Mouse (Mus musculus) monocyte, adult 5-6 weeks (primary cell): ENCODE data around the gene Slc31a1. TPM values are rescaled to one million over a fixed set of nuclear protein-coding genes. Genes with fewer than 3 reads are reported as not detected.

Experiments
- ATAC-seq: fragments of 153-309, 156-312 bp; replicated peaks from 2 replicates; pipeline ENCODE4 v1.8.0; 2017; ENCODE audit warnings: mild to moderate bottlenecking; ENCODE audit not compliant: low TSS enrichment, insufficient number of reproducible peaks, severe bottlenecking, poor library complexity, low FRiP score
- total RNA-seq: library from RNA; stranded (forward); fragments of 200-1000, 200-491, 200-594 nt; gene quantifications from 3 replicates; pipeline ENCODE4 v1.2.3, GENCODE M21; 2017

Gene Slc31a1
- 10.2 to 14.9 TPM (median 13.8 TPM) in 3 replicates for total RNA-seq

GRCm38 (mm10) chr4:62360088-62360804 is at the start of gene Slc31a1, which contains the start of gene Fkbp15:
TSS of gene Slc31a1 (plus strand) at chr4:62360727.
TSS of gene Fkbp15 (minus strand) at chr4:62360548.
- peak; percentile 99 for ATAC-seq

- no peak for ATAC-seq
Measured at GRCm38 (mm10) chr4:62312821-62313220, 47.7 kb upstream of the Slc31a1 start.

DNA sequence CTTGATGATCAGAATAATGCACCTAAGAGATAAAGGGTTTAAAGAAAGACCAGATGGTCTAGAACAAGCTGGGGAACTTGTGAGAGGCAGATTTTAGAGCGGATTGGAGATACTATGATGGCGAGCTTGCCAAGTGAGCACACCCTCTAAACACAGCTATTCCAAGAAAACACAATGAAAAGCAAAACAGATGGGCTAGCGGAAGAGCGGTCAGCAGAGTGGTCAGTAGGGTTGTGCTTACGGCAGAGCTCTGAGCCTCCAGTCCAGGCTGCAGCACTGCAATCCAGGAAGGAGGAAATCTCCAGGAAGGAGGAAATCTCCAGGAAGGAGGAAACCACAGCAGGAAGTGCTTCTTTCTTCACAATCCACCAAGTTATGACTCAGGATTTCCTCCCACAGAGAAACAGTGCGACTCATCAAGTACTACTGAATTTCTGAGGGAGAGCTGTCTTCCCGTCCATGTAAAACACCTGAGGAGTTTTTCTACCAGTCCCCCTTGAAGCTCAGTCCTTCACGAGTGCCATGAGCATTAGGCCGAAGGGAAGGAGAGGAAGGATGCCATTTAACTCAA is 46.8 kb upstream of the Slc31a1 start:
- ATAC-seq = no peak

DNA sequence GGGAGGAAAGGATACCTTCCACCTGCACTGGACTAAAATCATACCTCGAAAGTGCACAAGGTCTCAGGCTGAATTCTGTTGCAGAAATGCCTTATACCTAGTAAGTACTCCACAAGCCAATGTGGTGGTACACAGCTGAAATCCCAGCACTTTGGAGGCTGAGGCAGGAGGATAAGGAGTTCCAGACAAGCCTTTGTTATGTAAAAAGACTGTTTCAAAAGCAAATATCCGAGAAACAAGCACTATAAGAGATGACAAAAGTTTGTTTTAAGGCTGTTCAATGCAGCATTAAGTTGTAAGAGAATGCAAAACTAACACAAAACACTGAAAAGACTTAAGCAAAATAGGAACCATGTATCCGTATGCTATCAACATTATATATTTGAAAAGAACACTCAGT is 46.0 kb upstream of the Slc31a1 start:
- ATAC-seq = no peak

- ATAC-seq = no peak
Measured at GRCm38 (mm10) chr4:62316456-62316855, 44.1 kb upstream of the Slc31a1 start.

DNA sequence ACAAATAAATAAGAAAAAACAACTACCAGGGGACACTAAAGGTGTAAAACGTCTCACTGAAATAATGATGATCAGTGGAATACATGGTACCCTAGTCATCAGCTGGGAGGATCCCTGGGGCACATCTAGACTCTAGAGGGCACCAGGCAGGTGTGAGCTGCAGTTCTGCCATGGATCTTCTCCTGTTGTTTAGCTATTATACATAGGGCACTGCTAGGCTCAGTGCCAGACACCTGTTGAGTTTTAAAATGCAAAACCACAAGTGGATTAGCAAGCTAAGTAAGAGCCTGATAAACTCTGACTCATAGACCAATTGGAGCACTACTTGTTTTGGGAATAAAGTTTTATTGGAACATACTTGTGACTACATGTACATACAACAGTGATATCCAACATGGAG is 42.2 kb upstream of the Slc31a1 start:
- no peak for ATAC-seq

DNA sequence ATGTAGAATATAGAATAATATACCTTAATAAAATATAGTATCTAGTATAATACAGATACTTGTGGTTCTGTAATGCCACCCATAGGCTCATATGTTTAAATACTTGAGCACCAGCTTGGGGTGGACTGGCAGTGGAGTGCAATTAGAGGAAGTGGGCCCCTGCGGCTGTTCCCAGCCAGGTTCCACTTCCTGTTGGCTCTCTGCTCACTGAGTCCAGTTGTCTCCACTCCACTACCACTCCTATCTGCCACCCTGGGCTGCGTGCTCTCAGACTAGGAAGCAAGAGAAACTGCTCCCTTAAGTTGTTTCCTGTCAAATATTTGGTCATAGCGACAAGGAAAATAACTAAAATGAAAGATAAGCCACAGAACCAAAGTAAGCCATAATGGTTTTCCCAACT is 37.8 kb upstream of the Slc31a1 start:
- peak; percentile 94 for ATAC-seq

DNA sequence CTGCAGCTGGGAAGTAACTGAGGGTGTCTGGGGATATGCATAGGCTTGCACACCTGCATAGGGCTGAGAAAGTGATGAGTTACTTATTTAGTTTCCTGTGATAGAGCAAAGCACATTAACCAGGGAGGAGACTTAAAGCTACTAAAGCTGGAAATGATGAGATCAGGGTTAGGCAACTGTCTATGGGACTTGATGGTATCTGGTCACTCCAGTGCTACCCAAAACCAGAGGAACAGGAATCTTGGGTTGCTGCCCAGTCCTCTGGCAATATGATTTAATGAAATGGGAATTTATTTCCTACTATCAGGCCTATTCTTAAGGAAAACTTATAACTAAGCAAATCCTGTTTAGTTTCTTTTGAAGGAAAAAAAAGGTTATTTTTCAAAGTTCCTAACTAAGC is 34.4 kb upstream of the Slc31a1 start:
- ATAC-seq = no peak

GRCm38 (mm10) chr4:62328941-62329660 is 31.4 kb upstream of the Slc31a1 start:
- ATAC-seq = no peak

DNA sequence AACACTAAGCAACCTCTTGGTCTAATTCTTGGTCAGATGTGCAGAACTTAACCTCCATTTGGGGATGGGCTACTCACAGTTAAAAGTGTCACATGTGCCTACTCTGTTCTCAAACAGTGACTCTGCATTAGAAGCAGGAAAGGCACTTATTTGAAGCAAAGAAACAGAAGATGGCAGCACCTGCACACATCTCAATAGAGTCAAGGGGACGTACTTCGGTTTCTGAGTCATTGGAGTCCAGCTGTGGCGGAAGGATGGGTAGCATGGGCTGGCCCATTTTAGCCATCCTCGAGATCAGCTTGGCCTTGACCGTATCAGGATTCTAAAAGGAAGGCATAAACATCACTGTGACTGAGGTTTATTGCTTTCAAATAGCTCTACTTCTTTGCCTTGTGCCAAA is 28.6 kb upstream of the Slc31a1 start:
- no peak for ATAC-seq

DNA sequence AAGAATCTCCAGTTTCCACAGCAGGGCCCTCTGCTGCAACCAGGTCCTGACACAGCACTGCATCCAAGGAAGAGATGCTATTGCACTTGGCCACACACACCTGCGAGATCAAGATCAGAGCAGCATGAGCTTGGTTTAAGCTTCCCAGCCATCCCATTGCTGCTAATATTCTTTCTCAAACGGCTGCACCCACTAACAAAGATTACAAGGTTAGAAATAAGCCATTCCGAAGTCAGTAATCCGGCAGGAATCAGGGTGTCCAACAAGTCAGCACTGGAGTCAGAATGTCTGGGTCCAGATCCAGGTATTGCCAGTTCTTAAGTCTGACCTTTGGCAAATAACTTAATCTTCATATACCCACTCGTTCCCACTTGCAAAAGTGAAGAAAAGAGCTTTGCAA is 22.0 kb upstream of the Slc31a1 start:
- ATAC-seq = no peak

- 0 out of 2 replicates have a peak, but pooled peaks have one; percentile 43 for ATAC-seq
Measured at GRCm38 (mm10) chr4:62344000-62344399, 16.5 kb upstream of the Slc31a1 start.

GRCm38 (mm10) chr4:62345827-62346226 is 14.7 kb upstream of the Slc31a1 start:
- ATAC-seq = no peak

GRCm38 (mm10) chr4:62347605-62348328 is 12.8 kb upstream of the Slc31a1 start:
- no peak for ATAC-seq

- no peak for ATAC-seq
Measured at GRCm38 (mm10) chr4:62348329-62348705, 12.2 kb upstream of the Slc31a1 start.

DNA sequence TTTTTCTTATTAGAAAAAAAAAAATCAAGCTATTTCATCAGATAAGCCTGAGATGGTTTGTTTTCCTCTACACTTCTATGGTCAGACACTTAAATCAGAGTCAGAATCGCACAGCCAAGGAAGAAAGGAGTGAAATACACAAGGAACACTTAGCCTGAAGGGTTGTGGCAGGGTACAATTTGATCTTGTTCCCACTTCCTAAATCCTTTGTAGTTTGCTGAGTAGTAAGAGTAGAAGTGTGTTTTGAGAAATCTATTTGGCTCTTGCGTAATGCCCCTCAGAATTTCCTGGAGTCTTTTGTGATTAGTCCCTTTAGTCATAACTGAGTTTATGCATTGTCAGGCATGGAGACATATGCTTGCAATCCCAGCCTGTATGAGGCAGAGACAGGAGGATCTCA is 11.2 kb upstream of the Slc31a1 start:
- no peak for ATAC-seq

DNA sequence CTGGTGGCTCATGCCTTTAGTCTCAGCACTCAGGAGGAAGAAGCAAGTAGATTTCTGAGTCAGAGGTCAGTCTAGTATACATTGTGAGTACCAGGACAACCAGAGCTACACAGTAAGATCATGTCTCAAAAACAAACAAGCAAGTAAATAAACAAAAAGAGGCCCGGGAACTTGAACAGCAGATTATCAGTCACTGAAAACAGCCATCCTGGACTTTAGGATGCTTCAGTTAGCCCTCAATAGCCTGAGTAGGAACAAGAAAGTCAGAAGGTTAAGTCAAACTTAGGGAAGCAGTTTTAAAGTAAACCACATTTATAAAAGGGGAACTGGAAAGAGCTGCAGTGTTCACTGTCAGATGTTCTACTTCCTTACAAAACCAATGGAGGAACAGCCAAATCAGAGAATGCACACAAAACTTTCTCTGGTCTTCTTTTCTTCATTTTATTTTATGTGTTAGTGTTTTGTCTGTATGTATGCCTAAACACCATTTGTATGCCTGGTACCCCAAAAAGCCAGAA is 2.8 kb upstream of the Slc31a1 start:
- ATAC-seq = 0 out of 2 replicates have a peak, but pooled peaks have one; percentile 16

- no peak for ATAC-seq
Measured at GRCm38 (mm10) chr4:62359256-62359775, 1.2 kb upstream of the Slc31a1 start.
